Mouse (Mus musculus) c-Kit-positive CD71-negative TER-119-negative erythroid progenitor cells, embryonic 14.5 days (primary cell): Measurements from ENCODE around the gene Sfxn5.
A peak's percentile ranks its signal among the peaks of the same experiment; 100 is the strongest.

Experiments used
- DNase-seq: peaks from one replicate; pipeline ENCODE4 v3.0.0-alpha.2; 2013; ENCODE audit warnings: low read depth

The Sfxn5 gene

GRCm38 (mm10) chr6:85333000-85333669, at the start of gene Sfxn5:
Gene Sfxn5 (minus strand): TSS chr6:85333422.
- peak; percentile 89 for DNase-seq

- no peak for DNase-seq
These were observed 49.6 kb upstream of the Sfxn5 start for GRCm38 (mm10) chr6:85382791-85383190.

GRCm38 (mm10) chr6:85381648-85382020, 48.4 kb upstream of the Sfxn5 start:
- DNase-seq, result no peak

DNA sequence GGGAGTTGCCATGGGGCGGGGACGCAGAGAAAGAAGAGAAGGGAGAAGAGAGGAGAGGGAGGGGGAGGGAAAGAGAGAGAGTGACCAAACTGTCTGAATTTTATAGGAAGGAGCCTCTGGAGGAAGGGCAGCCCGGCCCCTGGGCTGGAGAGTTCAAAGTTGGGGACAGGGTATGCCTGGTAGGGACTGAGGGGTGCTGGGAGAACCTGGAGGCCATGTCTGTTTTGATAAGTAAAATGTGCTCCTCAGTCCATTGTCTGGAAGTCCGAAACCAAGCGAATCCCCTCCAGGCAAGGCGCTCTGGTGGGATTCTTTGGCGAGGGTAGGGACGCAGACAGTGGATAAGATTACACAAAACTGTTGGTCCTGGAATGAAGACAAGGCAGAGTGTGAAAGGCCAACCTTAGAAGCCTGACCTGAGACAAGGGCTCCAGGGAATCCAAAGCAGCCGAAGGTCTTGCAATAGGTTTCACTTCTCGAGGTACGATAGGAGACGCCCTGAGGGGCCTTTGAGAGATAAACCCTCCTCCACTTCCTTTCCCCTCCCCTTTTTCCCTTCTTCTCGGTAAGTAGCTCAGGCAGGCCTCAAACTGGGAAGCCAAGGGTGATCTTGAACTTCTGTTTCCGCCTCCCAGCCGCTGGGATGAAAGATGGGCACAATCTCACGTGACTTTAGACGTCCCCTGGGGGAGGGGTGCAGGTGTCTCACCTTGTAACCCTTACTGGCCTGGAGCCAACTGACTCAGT, 47.9 kb upstream of the Sfxn5 start:
- DNase-seq, result no peak

- DNase-seq, result peak; percentile 87
These were observed 47.1 kb upstream of the Sfxn5 start for GRCm38 (mm10) chr6:85380201-85380900.

GRCm38 (mm10) chr6:85378629-85379028, 45.4 kb upstream of the Sfxn5 start:
- DNase-seq, result no peak

DNA sequence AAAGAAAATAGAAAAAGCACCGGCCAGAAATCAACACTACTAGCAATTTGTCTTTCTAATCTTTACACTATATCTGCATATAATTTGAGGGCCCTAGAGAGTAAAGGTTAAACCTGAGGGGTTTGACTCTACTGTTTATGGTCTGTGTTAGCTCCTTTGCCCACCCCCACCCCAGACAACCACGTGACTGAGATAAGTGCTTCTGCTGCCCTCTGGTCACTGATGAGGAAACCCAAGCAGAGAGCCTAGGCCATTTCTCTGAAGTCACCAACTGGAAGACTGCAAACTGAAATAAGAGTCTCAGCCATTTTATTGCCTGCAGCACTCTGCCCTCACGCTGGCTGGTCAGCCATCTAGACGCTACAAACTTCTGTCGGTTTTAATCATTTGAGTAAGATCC, 44.7 kb upstream of the Sfxn5 start:
- no peak for DNase-seq

- no peak for DNase-seq
These were observed 44.0 kb upstream of the Sfxn5 start for GRCm38 (mm10) chr6:85377066-85377734.

- peak; percentile 92 for DNase-seq
These were observed 41.5 kb upstream of the Sfxn5 start for GRCm38 (mm10) chr6:85374734-85375114.

DNA sequence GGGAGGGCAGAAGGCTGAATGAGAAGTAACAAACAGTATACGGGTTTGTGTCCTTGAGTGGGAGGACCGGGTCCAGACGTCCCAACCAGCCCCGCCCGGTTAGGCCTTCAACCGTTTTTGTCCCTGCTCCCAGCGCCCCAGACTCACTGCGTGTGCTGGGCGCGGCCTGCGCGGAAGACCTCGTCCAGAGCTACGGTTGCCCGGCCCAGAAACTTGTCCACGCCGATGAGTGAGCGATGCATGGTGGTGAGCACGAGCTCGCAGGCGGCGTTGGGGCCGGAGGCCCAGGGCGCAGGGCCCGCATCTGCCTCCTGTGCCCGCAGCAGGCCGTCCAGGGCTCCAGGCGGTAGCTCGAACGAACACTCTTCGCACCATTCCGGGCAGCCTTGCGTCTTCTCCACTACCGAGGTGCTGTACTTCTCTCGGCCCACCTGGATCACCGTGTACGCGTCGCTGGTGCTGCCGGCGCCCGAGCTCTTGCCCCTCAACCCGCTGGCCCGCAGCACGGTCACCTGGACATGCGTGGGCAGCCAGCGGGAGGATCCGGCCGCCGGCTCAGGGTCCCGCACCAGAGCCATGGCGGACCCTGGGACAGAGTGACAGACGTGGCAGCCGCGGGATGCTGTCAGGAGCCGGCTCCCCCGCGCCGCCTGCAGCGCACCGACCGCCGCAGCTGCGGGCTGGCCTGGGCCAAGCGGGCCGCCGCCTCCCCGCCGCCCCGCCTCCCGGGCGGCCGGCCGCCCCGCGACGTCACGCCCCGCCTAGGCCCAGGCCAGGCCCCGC, 40.9 kb upstream of the Sfxn5 start, which contains the start of gene Rab11fip5:
Rab11fip5 (minus strand) TSS at position 684 of the 783 bp plus-strand sequence.
- DNase-seq, result no peak

DNA sequence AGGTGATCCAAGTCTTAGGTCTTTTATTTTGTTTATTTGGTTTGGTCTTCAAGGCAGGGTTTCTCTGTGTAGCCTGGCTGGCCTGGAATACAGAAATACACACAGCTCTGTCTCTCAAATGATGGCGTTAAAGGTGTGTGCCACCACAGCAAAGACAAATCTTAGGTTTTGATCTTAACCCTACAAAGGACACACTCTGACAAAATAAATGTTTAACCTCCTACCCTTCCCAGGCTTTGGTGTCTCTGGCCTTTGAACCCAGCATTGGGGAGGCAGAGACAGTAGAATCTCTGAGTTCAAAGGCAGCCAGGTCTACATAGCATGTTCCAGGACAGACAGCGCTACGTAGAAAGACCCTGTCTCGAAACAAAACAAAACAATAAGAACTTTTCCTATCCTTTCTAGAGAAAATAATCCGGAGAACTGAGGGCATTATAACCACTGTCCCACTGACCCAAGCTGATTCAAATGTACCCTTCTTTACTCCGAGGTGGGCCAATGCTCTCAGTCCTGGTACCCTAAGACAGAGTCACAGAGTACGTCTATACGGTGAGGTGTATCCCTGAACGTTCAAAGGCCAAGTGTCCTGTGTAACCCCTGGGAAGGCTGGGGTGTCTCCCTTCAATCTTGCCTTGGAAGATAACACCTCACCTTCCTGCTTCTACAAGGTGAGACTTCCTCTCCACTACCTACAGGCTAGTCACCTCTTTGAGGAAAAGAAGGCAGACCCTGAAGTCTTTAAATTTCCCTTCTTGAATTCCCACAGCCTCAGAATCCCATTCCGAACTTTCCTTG, 40.0 kb upstream of the Sfxn5 start:
- no peak for DNase-seq

GRCm38 (mm10) chr6:85372496-85372895, 39.3 kb upstream of the Sfxn5 start:
- DNase-seq, result no peak

- DNase-seq, result no peak
These were observed 38.7 kb upstream of the Sfxn5 start for GRCm38 (mm10) chr6:85371859-85372405.

GRCm38 (mm10) chr6:85370666-85371430, 37.6 kb upstream of the Sfxn5 start:
- no peak for DNase-seq

GRCm38 (mm10) chr6:85370041-85370440, 36.8 kb upstream of the Sfxn5 start:
- no peak for DNase-seq

DNA sequence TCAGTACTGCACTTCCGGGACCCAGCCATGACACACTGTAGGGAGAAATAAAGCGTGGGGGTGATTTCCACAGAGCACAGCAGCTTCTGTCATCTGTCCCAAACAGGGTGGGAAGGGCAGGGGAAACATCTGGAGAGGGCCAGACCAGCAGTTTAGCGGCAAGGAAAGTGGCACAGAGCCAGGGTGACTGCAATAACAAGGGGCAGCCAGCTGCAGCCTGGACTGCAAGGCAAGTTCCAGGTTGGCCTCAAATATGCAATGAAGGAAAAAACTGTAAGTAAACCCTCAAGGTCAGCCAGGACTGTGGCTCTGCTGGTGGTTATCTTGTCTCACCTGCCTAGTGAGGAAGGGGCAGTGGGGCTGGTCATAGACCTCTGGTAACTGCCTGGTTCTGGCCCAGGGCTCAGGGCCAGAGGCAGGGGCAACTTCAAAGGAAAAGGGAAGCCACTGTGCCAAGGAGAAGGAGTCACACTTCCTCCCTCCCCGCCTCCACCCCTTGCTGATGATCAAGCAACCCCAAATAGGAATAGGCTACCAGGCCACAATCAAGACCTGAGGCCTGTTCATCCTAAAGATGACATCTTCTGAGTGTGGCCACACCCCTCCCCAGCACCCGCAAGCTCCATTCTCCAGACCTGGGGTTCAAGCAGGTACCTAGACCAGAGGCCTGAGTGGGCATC, 36.1 kb upstream of the Sfxn5 start:
- no peak for DNase-seq

GRCm38 (mm10) chr6:85368722-85369121, 35.5 kb upstream of the Sfxn5 start:
- no peak for DNase-seq

GRCm38 (mm10) chr6:85368166-85368565, 34.9 kb upstream of the Sfxn5 start:
- DNase-seq, result no peak

GRCm38 (mm10) chr6:85366387-85366786, 33.2 kb upstream of the Sfxn5 start:
- DNase-seq, result no peak
